Mouse (Mus musculus) left cerebral cortex, postnatal 25 days (tissue): ENCODE measurements around the gene Phb. TPM values are rescaled to one million over a fixed set of nuclear protein-coding genes. Genes with fewer than 3 reads are reported as not detected.

Experiments used
- total RNA-seq, 2 experiments: library from RNA; stranded (reverse); gene quantifications; 2 replicates each; pipeline ENCODE4 v1.2.3; 2021

Gene Phb
- total RNA-seq, 2 experiments from 2014 or later: 80.2 to 81.4 TPM

Other genes starting within 250 kb of the Phb start
- 10 to 100 TPM; 20.5 to 35.2 TPM for gene Nxph3, start 152.4 kb upstream of the Phb start, total RNA-seq
- 1 to 10 TPM; 1.1 to 1.7 TPM for gene Ngfr, start 79.2 kb upstream of the Phb start, total RNA-seq
- gene Zfp652, start 45.7 kb downstream of the Phb start, total RNA-seq: 10 to 100 TPM; 38.7 to 44.2 TPM
- gene B130006D01Rik, start 56.6 kb downstream of the Phb start, total RNA-seq: 1 to 10 TPM in 1 of 2 experiments, under 1 TPM in 1; 0.73 to 1.9 TPM
- 10 to 100 TPM; 69.9 to 71.8 TPM for gene Phospho1, start 157.5 kb downstream of the Phb start, total RNA-seq
- gene Gngt2, start 170.3 kb downstream of the Phb start, total RNA-seq: 1 to 10 TPM; 2.6 to 3.2 TPM
- gene Abi3, start 175.5 kb downstream of the Phb start, total RNA-seq: 1 to 10 TPM; 6.4 to 6.5 TPM
- gene B4galnt2, start 247.9 kb downstream of the Phb start, total RNA-seq: not detected